Comparison of ENCODE assay signal across 9 mouse cellular contexts in the genomic region with DNA sequence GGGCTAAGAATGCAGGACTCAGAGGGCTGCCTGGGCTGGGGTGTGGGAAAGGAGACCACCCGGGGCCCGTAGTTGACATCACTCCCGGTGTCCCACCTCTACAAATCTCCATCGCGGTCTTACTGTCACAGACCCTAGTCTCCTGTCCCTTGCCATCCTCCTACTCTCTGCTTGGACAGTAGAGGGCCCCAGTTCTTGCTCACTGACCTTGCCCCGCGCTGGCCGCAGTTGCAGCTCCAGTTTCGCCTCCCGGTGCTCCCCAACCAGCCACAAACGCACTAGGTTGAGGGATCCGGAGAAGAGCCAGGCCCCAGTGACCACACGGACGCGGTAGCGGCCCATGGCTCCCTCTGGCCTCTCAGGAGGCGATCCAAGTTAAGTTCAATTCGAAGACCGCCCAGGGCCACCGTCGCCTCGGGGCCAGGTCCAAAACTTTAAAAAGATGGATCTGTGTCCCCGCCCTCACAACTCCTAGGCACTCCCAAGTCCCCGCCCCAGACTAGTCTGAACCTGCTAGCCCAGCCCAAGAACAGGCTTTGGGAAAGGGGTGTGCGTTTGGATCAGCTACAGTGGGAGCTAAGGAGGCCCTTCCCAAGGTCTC. TPM values are rescaled to one million over a fixed set of nuclear protein-coding genes. Genes with fewer than 3 reads are reported as not detected.
DNase-seq lines count a peak whose midpoint lies in the region; ATAC-seq lines count a peak whose summit lies in the region.
"Had no signal": no experiment of that assay in that cellular context is flagged by ENCODE, and none has a peak within 500 bp of the region (broad histone marks: within the 10 kb centered on the region; RNA-seq: fewer than 3 reads in every experiment).

Alox12 (minus strand) TSS at position 423 of the 601 bp plus-strand sequence.

- peak within 1 kb of the TSS; percentile 53 for H3K4me2 ChIP-seq in embryonic facial prominence, embryonic 14.5 days (ENCODE audit: low read depth, low read length)
- peak within 1 kb of the TSS; percentile 60 for H3K4me2 ChIP-seq in limb, embryonic 12.5 days
- peak within 1 kb of the TSS; percentile 37 for H3K4me2 ChIP-seq in midbrain, embryonic 13.5 days (replicated peaks)

- peak; percentile 84 for ATAC-seq in embryonic facial prominence, embryonic 14.5 days (ENCODE audit: low read depth)
- ATAC-seq in limb, embryonic 12.5 days (ENCODE audit: insufficient number of reproducible peaks, insufficient read depth, low FRiP score, low TSS enrichment, low read depth): no peak
- no peak for ATAC-seq in midbrain, embryonic 13.5 days
- ATAC-seq in inflammation-experienced regulatory T-cells, adult 6 months: no peak

- peak within 1 kb of the TSS; percentile 54 for H3K9ac ChIP-seq in embryonic facial prominence, embryonic 14.5 days (ENCODE audit: low read depth, low read length)
- peak within 1 kb of the TSS; percentile 40 for H3K9ac ChIP-seq in limb, embryonic 12.5 days (replicated peaks)
- H3K9ac ChIP-seq in midbrain, embryonic 13.5 days (replicated peaks): no peak within 1 kb of the TSS

- peaks cover 41% of the 10 kb centered on the region for H3K27me3 ChIP-seq in embryonic facial prominence, embryonic 14.5 days (replicated peaks; ENCODE audit: control insufficient read depth, insufficient read depth, low read length)
- peaks cover 72% of the 10 kb centered on the region for H3K27me3 ChIP-seq in limb, embryonic 12.5 days
- H3K27me3 ChIP-seq in midbrain, embryonic 13.5 days: peaks cover 57% of the 10 kb centered on the region

- DNase-seq in cerebellum, postnatal 14 days: peak; percentile 49 to 57
- DNase-seq in cerebellum, adult 9-11 months: no peak
- peak; percentile 80 for DNase-seq in embryonic facial prominence, embryonic 14.5 days (ENCODE audit: low spot score)
- peak; percentile 57 to 71 for DNase-seq in heart, postnatal 36 days
- no peak for DNase-seq in T-cell, adult 2 months (ENCODE audit: low spot score)

- no peaks in the 10 kb centered on the region for H3K9me3 ChIP-seq in embryonic facial prominence, embryonic 14.5 days (ENCODE audit: control insufficient read depth, low read length)
- H3K9me3 ChIP-seq in limb, embryonic 12.5 days: no peaks in the 10 kb centered on the region
- no peaks in the 10 kb centered on the region for H3K9me3 ChIP-seq in midbrain, embryonic 13.5 days

- H3K4me3 ChIP-seq in embryonic facial prominence, embryonic 14.5 days (ENCODE audit: low read depth, low read length): peak within 1 kb of the TSS; percentile 36
- H3K4me3 ChIP-seq in limb, embryonic 12.5 days (replicated peaks): peak within 1 kb of the TSS; percentile 35
- peak within 1 kb of the TSS; percentile 23 for H3K4me3 ChIP-seq in midbrain, embryonic 13.5 days (replicated peaks)

- no peaks in the 10 kb centered on the region for H3K36me3 ChIP-seq in embryonic facial prominence, embryonic 14.5 days (ENCODE audit: control insufficient read depth, insufficient read depth, low read length)
- no peaks in the 10 kb centered on the region for H3K36me3 ChIP-seq in limb, embryonic 12.5 days
- H3K36me3 ChIP-seq in midbrain, embryonic 13.5 days: no peaks in the 10 kb centered on the region

- H3K27ac ChIP-seq in embryonic facial prominence, embryonic 14.5 days (replicated peaks; ENCODE audit: low read depth, low read length): no peak within 1 kb of the TSS
- no peak within 1 kb of the TSS for H3K27ac ChIP-seq in limb, embryonic 12.5 days
- no peak within 1 kb of the TSS for H3K27ac ChIP-seq in midbrain, embryonic 13.5 days
- H3K27ac ChIP-seq: macrophage had no signal

- WGBS in embryonic facial prominence, embryonic 14.5 days: 3% methylated on average over 24 of the region's 25 CpGs
- WGBS in limb, embryonic 12.5 days: under 1% methylated on average over 25 of the region's 25 CpGs
- 2% methylated on average over 25 of the region's 25 CpGs for WGBS in midbrain, embryonic 13.5 days

- no peaks in the 10 kb centered on the region for H3K4me1 ChIP-seq in embryonic facial prominence, embryonic 14.5 days (ENCODE audit: control insufficient read depth, insufficient read depth, low read length)
- H3K4me1 ChIP-seq in limb, embryonic 12.5 days (replicated peaks): peaks cover 12% of the 10 kb centered on the region
- peaks cover 11% of the 10 kb centered on the region for H3K4me1 ChIP-seq in midbrain, embryonic 13.5 days (replicated peaks)

- intact Hi-C loops in heart, postnatal 36 days (cut with DNase I): loop anchor here (1.0 kb wide), 1 partner anchor 54 kb away; no protein-coding TSS in a partner anchor

RNA-seq across cellular contexts. Expression of gene Alox12, which starts in this region (rescaled TPM):
- polyA plus RNA-seq in embryonic facial prominence, embryonic 14.5 days (2014; fragmentation: Nextera tagmentation; extraction: Ambion mirVana): 5.8 and 6.4 TPM in 2 replicates
- total RNA-seq in heart, postnatal 36 days (2021): 1 to 10 TPM; 2.5 to 3.7 TPM
- polyA plus RNA-seq in limb, embryonic 12.5 days (2016; fragmentation: Nextera tagmentation; extraction: Ambion mirVana): 2.8 and 3.5 TPM in 2 replicates
- 0.57 and 1.2 TPM in 2 replicates for polyA plus RNA-seq in midbrain, embryonic 13.5 days (2015; fragmentation: Nextera tagmentation; extraction: Ambion mirVana)
- polyA plus RNA-seq in inflammation-experienced regulatory T-cells, adult 6 months (2017; shearing (Covaris generic)): under 1 TPM in 1 of 3 experiments, not detected in 2; 0.47 TPM

Comparison
In these comparisons a context has a peak if more than half of its experiments do, and no peak if none do; other contexts are left out.
1. DNase-seq: peak in cerebellum, postnatal 14 days (2 of 2), embryonic facial prominence, embryonic 14.5 days (single experiment) and heart, postnatal 36 days (2 of 2); none in cerebellum, adult 9-11 months (single experiment) and T-cell, adult 2 months (single experiment).
2. Peak in every context shown above with its lines, with median percentiles within 50 percentile points of each other: H3K4me2 ChIP-seq and H3K4me3 ChIP-seq.